Mouse (Mus musculus): ENCODE measurements around the gene Ccdc38.

DNA sequence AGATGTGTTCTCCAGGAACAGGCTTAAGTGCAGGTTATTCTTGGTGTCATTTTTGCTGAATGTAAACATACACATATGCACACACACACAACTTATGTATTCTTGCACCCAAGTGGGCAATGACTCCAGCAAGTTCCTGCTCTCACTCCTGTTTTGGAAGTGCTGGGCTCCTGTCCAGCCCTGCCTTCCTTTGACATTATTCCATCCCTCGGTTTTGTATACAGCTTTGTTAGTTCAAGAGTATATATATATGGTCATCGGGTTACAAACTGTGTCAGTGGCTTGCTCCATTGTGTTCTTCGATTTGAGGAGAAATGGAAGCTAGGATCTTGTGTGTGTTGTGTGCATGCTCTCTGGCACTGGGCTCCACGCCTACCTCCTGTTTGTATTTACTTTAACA lies 22.2 kb upstream of the Ccdc38 start:
- TF ChIP-seq GATA1 (IDR thresholded peaks at IDR 0.05; ENCODE audit: borderline replicate concordance, low read length), result no peak
- no peak for TF ChIP-seq FLI1 (IDR thresholded peaks at IDR 0.05; ENCODE audit: low read length)

Measured in megakaryocyte, embryonic 14.5 days (primary cell).